Mouse (Mus musculus) bone marrow macrophage, adult 2 months (primary cell): ENCODE measurements around the gene Cntnap5c.

Source experiments
- CTCF ChIP-seq: IDR thresholded peaks from 2 replicates; pipeline ENCODE4 v1.5.1; 2012; ENCODE audit warnings: low read depth, mild to moderate bottlenecking, low read length, moderate library complexity
- POLR2A ChIP-seq: IDR thresholded peaks from 2 replicates; pipeline ENCODE4 v1.6.1; 2012; ENCODE audit warnings: mild to moderate bottlenecking, low read depth, low read length, borderline replicate concordance

DNA sequence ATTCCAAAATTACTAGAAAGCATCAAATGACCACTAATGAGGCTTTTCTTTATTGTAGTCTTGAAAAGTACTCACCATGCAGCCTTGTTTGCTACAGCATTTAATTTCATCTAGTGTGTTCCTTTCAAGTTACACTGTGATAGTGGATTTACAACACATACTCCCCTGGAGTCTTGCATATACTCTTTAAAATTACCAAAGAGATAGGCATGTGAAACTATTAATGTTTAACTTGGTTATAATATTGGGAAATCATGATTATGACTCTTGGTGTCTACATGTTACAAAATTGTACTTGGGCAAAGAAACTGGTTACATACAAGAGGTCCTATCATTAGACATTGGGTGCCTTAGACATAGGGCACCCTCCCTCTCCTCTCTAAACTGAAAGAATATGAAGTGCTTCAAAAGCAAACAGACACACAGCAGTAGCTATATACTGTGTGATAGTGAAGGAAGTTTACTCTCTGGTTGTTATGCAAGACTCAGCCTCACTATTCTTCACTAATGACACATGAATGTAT lies 142.5 kb downstream of the Cntnap5c start:
- TF ChIP-seq POLR2A (no peak), CTCF (no peak)
